Mouse (Mus musculus) heart, embryonic 11.5 days (tissue): ENCODE data around the gene Cyyr1. TPM values are rescaled to one million over a fixed set of nuclear protein-coding genes. Genes with fewer than 3 reads are reported as not detected.

Source experiments
- ATAC-seq: fragments of 200-750 bp; cut with Nextera tagmentation; replicated peaks from 2 replicates; pipeline ENCODE4 v1.8.0; 2017; ENCODE audit warnings: moderate library complexity; ENCODE audit not compliant: insufficient number of reproducible peaks, low FRiP score, low TSS enrichment
- H3K27ac ChIP-seq: fragments of 300-500 bp; sonication (generic); 2 replicates; pipeline ENCODE4 v1.5.1; 2014; ENCODE audit warnings: mild to moderate bottlenecking, low read depth, low read length
- H3K27me3 ChIP-seq: fragments of 300-500 bp; sonication (generic); 2 replicates; pipeline ENCODE4 v1.6.1; 2014; ENCODE audit warnings: mild to moderate bottlenecking, low read length, mixed read lengths; ENCODE audit not compliant: control insufficient read depth, insufficient read depth
- H3K36me3 ChIP-seq: fragments of 300-500 bp; sonication (generic); 2 replicates; pipeline ENCODE4 v1.6.1; 2014; ENCODE audit warnings: mild to moderate bottlenecking, low read length, moderate library complexity, mixed read lengths; ENCODE audit not compliant: control insufficient read depth, insufficient read depth
- H3K4me1 ChIP-seq: fragments of 300-500 bp; sonication (generic); 2 replicates; pipeline ENCODE4 v1.6.1; 2014; ENCODE audit warnings: low read length; ENCODE audit not compliant: control insufficient read depth, insufficient read depth
- H3K4me2 ChIP-seq: fragments of 300-500 bp; sonication (generic); 2 replicates; pipeline ENCODE4 v1.6.1; 2014; ENCODE audit warnings: mild to moderate bottlenecking, moderate library complexity
- H3K4me3 ChIP-seq: fragments of 300-500 bp; sonication (generic); 2 replicates; pipeline ENCODE4 v1.5.1; 2014; ENCODE audit warnings: low read depth, low read length
- H3K9ac ChIP-seq: fragments of 300-500 bp; sonication (generic); 2 replicates; pipeline ENCODE4 v1.6.1; 2014; ENCODE audit warnings: mild to moderate bottlenecking, low read depth, low read length, moderate library complexity
- H3K9me3 ChIP-seq: fragments of 300-500 bp; sonication (generic); replicated peaks from 2 replicates; pipeline ENCODE4 v1.6.1; 2016; ENCODE audit warnings: low read length; ENCODE audit not compliant: control insufficient read depth
- WGBS: fragments of 180-500 bp; shearing (Covaris S2); extraction: QIAGEN DNeasy Blood & Tissue Kit; methylation state at CpG from one replicate; pipeline ENCODE4 v1.1.7; 2014; ENCODE audit not compliant: insufficient replicate concordance; 5-methylcytosine and 5-hydroxymethylcytosine counted together
- polyA plus RNA-seq: library from polyadenylated mRNA; unstranded; fragments of >200 nt; fragmentation: Nextera tagmentation; extraction: Ambion mirVana; gene quantifications from 2 replicates; pipeline ENCODE4 v1.2.1, GENCODE M21; 2014

The Cyyr1 gene
- polyA plus RNA-seq, 1 experiment from 2014 or later: 3.6 TPM

DNA sequence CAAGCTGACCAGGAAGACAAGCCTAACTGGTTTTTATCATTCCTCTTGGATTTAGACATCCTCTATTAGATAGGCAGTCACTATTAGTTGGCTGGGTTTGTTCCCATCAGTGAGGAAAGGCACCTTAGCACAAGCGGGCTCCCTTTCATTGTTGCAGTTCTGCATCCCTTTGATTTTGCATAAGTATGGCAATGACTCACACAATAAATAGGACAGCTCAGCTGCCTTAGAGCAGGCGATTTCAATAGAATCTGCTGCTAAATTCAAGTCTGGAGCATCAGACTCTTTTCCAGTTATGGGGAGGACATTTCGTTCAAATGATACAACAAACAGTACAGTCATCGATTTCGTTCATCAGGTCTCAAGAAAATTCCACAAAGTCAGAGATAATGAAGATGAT is 49.8 kb downstream of the Cyyr1 start:
- no peaks in the 10 kb centered on the region for H3K27me3 ChIP-seq
- no peak overlapping the region for H3K4me3 ChIP-seq
- H3K36me3 ChIP-seq: no peaks in the 10 kb centered on the region
- H3K9me3 ChIP-seq: no peaks in the 10 kb centered on the region
- H3K9ac ChIP-seq: no peak overlapping the region
- no peak for ATAC-seq
- no peaks in the 10 kb centered on the region for H3K4me1 ChIP-seq
- no peak overlapping the region for H3K4me2 ChIP-seq
- H3K27ac ChIP-seq: no peak overlapping the region
- 76% methylated on average over 5 of the region's 5 CpGs for WGBS

DNA sequence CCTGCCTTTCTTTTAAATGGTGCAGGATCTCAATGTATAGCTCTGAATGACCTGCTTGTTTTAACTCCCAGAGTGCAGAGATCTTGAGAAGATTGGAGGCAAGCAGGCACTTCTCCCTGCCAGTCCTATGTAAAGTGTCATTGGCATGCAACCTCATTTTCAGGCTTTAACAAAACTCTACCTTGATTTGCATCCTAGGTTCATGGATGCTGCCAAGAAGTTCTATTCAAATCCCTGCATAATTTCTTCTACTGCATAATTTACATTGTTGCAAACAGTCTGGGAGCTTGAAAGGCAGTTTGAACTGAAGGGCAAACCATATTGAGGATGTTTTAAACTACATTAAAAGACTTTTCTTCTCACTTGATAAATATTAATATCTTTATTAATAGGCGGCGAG is 57.4 kb downstream of the Cyyr1 start:
- Histone ChIP-seq H3K27ac (no peak overlapping the region), H3K9ac (no peak overlapping the region), H3K9me3 (no peaks in the 10 kb centered on the region), H3K4me2 (no peak overlapping the region), H3K36me3 (no peaks in the 10 kb centered on the region), H3K4me1 (no peaks in the 10 kb centered on the region), H3K4me3 (no peak overlapping the region), H3K27me3 (no peaks in the 10 kb centered on the region)
- no peak for ATAC-seq
- 96% methylated on average over 2 of the region's 2 CpGs for WGBS

GRCm38 (mm10) chr16:85488105-85488607 is 65.0 kb downstream of the Cyyr1 start:
- ATAC-seq: no peak
- Histone ChIP-seq H3K4me2 (no peak overlapping the region), H3K27me3 (no peaks in the 10 kb centered on the region), H3K9ac (no peak overlapping the region), H3K27ac (no peak overlapping the region), H3K36me3 (no peaks in the 10 kb centered on the region), H3K4me3 (no peak overlapping the region), H3K4me1 (no peaks in the 10 kb centered on the region), H3K9me3 (no peaks in the 10 kb centered on the region)
- WGBS: 71% methylated on average over 5 of the region's 5 CpGs

DNA sequence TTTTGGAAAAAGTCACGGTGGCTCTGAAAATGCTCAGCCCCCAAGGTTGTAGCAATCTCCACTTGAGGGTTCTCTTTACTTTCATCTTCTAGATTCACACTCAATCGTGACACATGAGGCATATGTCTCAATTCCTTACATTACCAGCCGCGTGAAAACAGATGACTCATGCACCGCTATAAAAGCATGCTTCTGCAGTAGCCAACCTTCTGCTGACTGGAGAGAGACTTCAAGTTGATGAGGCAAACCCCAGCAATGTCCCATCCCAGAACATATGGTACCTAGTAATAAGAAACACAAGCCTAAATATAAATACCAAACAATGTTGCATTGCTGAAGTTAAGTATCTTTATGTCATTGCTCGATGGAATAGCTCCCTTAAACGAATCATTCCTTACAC is 65.9 kb downstream of the Cyyr1 start:
- no peak overlapping the region for H3K9ac ChIP-seq
- H3K36me3 ChIP-seq: no peaks in the 10 kb centered on the region
- H3K4me1 ChIP-seq: no peaks in the 10 kb centered on the region
- WGBS: 83% methylated on average over 7 of the region's 7 CpGs
- H3K27me3 ChIP-seq: no peaks in the 10 kb centered on the region
- no peak overlapping the region for H3K4me2 ChIP-seq
- H3K4me3 ChIP-seq: no peak overlapping the region
- ATAC-seq: no peak
- H3K9me3 ChIP-seq: no peaks in the 10 kb centered on the region
- H3K27ac ChIP-seq: no peak overlapping the region

DNA sequence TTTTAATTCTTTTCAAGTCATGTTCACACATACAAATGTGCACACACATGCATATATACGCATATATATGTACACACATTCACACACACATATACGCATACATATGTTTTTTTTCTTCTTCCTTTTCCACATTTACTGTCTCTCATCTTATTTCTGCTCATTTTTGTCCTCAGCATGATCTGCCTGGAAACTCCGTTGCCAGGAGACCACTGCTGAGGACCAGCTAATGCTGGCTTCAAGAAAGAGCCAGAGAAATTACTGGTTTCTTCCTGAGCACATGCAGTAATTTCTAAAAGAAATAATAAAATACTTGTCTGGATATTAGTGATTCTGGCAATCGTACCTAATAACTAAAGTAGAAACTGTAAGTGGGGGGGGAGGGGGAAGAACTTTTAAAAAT is 68.6 kb downstream of the Cyyr1 start:
- ATAC-seq: no peak
- 85% methylated on average over 4 of the region's 4 CpGs for WGBS
- Histone ChIP-seq H3K27me3 (no peaks in the 10 kb centered on the region), H3K4me1 (no peaks in the 10 kb centered on the region), H3K9ac (no peak overlapping the region), H3K9me3 (no peaks in the 10 kb centered on the region), H3K4me3 (no peak overlapping the region), H3K36me3 (no peaks in the 10 kb centered on the region), H3K4me2 (no peak overlapping the region), H3K27ac (no peak overlapping the region)

DNA sequence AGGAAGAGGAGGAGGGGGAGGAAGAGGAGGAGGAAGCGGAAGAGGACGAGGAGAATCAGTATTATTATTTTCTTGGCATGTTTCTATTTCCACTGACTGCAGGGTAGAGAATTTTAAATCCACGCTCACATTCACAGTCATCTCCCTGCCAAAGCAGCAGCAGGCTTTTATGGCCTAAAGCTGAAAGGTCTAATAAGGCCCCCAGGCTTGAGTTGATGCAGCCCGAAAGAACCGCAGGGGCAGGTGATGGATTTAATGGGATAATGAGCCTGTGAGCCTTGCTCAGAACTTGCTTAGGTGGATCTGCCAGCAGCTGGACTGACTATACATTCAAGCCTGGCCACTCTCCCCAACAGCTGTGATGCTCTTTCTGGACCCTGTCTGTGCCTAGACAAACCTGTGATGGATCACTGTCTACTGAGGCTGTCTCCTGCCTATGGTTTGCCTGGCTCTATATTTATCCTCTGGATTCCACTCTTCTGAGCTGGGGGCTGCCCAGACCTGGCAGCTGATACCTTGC is 78.6 kb downstream of the Cyyr1 start:
- WGBS: 79% methylated on average over 5 of the region's 5 CpGs
- no peaks in the 10 kb centered on the region for H3K36me3 ChIP-seq
- no peak overlapping the region for H3K27ac ChIP-seq
- H3K9me3 ChIP-seq: no peaks in the 10 kb centered on the region
- H3K27me3 ChIP-seq: no peaks in the 10 kb centered on the region
- ATAC-seq: no peak
- H3K9ac ChIP-seq: no peak overlapping the region
- no peaks in the 10 kb centered on the region for H3K4me1 ChIP-seq
- H3K4me3 ChIP-seq: no peak overlapping the region
- H3K4me2 ChIP-seq: no peak overlapping the region

GRCm38 (mm10) chr16:85470057-85470456 is 83.1 kb downstream of the Cyyr1 start:
- no peaks in the 10 kb centered on the region for H3K36me3 ChIP-seq
- no peaks in the 10 kb centered on the region for H3K9me3 ChIP-seq
- H3K9ac ChIP-seq: no peak overlapping the region
- no peak overlapping the region for H3K4me3 ChIP-seq
- H3K4me2 ChIP-seq: no peak overlapping the region
- no peaks in the 10 kb centered on the region for H3K27me3 ChIP-seq
- H3K27ac ChIP-seq: no peak overlapping the region
- ATAC-seq: no peak
- 88% methylated on average over 4 of the region's 4 CpGs for WGBS
- no peaks in the 10 kb centered on the region for H3K4me1 ChIP-seq

DNA sequence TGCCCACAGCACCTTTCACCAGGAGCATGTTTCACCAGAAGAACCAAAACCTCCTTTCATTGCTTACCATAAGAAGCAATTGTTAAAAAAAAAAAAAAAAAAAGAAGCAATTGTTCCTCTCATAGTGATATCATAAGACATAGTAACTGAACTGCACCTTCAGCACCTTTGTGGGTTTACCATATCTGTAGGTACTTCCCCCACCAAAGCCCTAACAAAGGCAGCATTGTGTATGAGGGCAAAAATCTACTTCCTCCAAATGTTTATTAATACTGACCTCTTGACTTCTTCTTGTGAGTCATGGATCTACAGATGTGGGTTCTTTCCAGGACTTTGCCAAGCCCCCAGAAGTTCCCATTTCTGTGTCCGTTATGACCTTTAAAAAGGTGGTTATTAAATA is 98.2 kb downstream of the Cyyr1 start:
- H3K27me3 ChIP-seq: no peaks in the 10 kb centered on the region

GRCm38 (mm10) chr16:85446306-85446705 is 106.9 kb downstream of the Cyyr1 start:
- Histone ChIP-seq H3K4me3 (no peak overlapping the region), H3K27ac (no peak overlapping the region), H3K36me3 (no peaks in the 10 kb centered on the region), H3K4me1 (no peaks in the 10 kb centered on the region), H3K27me3 (no peaks in the 10 kb centered on the region), H3K9me3 (no peaks in the 10 kb centered on the region), H3K9ac (no peak overlapping the region), H3K4me2 (no peak overlapping the region)
- 72% methylated on average over 1 of the region's 1 CpGs for WGBS
- ATAC-seq: no peak

More for the DNA sequence above, 98.2 kb downstream of the Cyyr1 start:
- Histone ChIP-seq H3K4me1 (no peaks in the 10 kb centered on the region), H3K9ac (no peak overlapping the region), H3K4me3 (no peak overlapping the region), H3K9me3 (no peaks in the 10 kb centered on the region), H3K4me2 (no peak overlapping the region), H3K36me3 (no peaks in the 10 kb centered on the region), H3K27ac (no peak overlapping the region)
- 72% methylated on average over 1 of the region's 1 CpGs for WGBS
- ATAC-seq: no peak
